Mouse (Mus musculus) ES-E14 (cell line): ENCODE measurements around the gene Chmp2b. TPM values are rescaled to one million over a fixed set of nuclear protein-coding genes. Genes with fewer than 3 reads are reported as not detected.

Experiments used
- DNase-seq: peaks from one replicate; pipeline ENCODE4 v3.0.0-alpha.2; 2013; ENCODE audit warnings: low read depth, low spot score
- H3K27ac ChIP-seq: 2 replicates; pipeline ENCODE4 v1.5.1; 2012; ENCODE audit warnings: low read depth, mild to moderate bottlenecking, low read length, moderate library complexity, mixed read lengths; ENCODE audit not compliant: poor library complexity, insufficient read depth, severe bottlenecking
- H3K36me3 ChIP-seq: 2 replicates; pipeline ENCODE4 v1.6.1; 2012; ENCODE audit warnings: mild to moderate bottlenecking, low read length, moderate library complexity, mixed read lengths; ENCODE audit not compliant: control insufficient read depth, poor library complexity, insufficient read depth, severe bottlenecking
- H3K4me1 ChIP-seq, 2 experiments: fragments of 150-350 bp in 1 of 2; sonication (generic) in 1 of 2; 2 replicates each; pipeline ENCODE4 v1.6.1; 2012; ENCODE audit warnings: low read length in 2 of 2, mild to moderate bottlenecking in 1 of 2, mixed read lengths in 1 of 2; ENCODE audit not compliant: control insufficient read depth in 2 of 2, insufficient read depth in 2 of 2, poor library complexity in 1 of 2
- H3K4me3 ChIP-seq, 2 experiments: fragments of 150-350 bp in 1 of 2; sonication (generic) in 1 of 2; 2 replicates each; pipeline ENCODE4 v1.5.1; 2012; ENCODE audit warnings: low read length in 2 of 2, low read depth in 1 of 2, mild to moderate bottlenecking in 1 of 2, mixed read lengths in 1 of 2; ENCODE audit not compliant: insufficient read depth in 1 of 2, poor library complexity in 1 of 2, severe bottlenecking in 1 of 2
- H3K9ac ChIP-seq: 2 replicates; pipeline ENCODE4 v1.6.1; 2012; ENCODE audit warnings: low read depth, mild to moderate bottlenecking, low read length, mixed read lengths; ENCODE audit not compliant: poor library complexity, insufficient read depth, severe bottlenecking
- H3K9me3 ChIP-seq: fragments of 150-350 bp; sonication (generic); 2 replicates; pipeline ENCODE4 v1.6.1; 2012; ENCODE audit warnings: low read depth, mild to moderate bottlenecking, low read length; ENCODE audit not compliant: control insufficient read depth, insufficient read depth
- CHD2 ChIP-seq: IDR thresholded peaks from 2 replicates; pipeline ENCODE4 v1.6.1; 2014; ENCODE audit warnings: mild to moderate bottlenecking, low read depth, low read length, inconsistent platforms
- HCFC1 ChIP-seq: IDR thresholded peaks from 2 replicates; pipeline ENCODE4 v1.6.1; 2012; ENCODE audit warnings: low read length, inconsistent platforms, borderline replicate concordance; ENCODE audit not compliant: insufficient read depth
- MAFK ChIP-seq: IDR thresholded peaks from 2 replicates; pipeline ENCODE4 v1.6.1; 2014; ENCODE audit warnings: mild to moderate bottlenecking, low read depth, low read length, inconsistent platforms; ENCODE audit not compliant: insufficient read depth
- ZC3H11A ChIP-seq: IDR thresholded peaks from 2 replicates; pipeline ENCODE4 v1.6.1; 2012; ENCODE audit warnings: low read depth, mild to moderate bottlenecking, inconsistent platforms, low read length, borderline replicate concordance
- ZNF384 ChIP-seq: IDR thresholded peaks from 2 replicates; pipeline ENCODE4 v1.6.1; 2012; ENCODE audit warnings: low read depth, low read length, inconsistent platforms
- in situ Hi-C, 2 experiments: fragments of 600-800 bp; cut with MboI; formaldehyde crosslinking; loops; one replicate each; pipeline ENCODE4 v1.15.1; 2025; ENCODE audit warnings: low sequenced_read_pairs in 2 of 2, inconsistent platforms in 1 of 2; ENCODE audit not compliant: unreplicated experiment in 2 of 2
- total RNA-seq: library from RNA; depleted of rRNA; stranded (reverse); fragments of 300-350 nt; gene quantifications from 2 replicates; pipeline ENCODE4 v1.2.3, GENCODE M21; 2012; rRNA removed

Gene Chmp2b
- total RNA-seq = 7.0 and 14.5 TPM in 2 replicates

DNA sequence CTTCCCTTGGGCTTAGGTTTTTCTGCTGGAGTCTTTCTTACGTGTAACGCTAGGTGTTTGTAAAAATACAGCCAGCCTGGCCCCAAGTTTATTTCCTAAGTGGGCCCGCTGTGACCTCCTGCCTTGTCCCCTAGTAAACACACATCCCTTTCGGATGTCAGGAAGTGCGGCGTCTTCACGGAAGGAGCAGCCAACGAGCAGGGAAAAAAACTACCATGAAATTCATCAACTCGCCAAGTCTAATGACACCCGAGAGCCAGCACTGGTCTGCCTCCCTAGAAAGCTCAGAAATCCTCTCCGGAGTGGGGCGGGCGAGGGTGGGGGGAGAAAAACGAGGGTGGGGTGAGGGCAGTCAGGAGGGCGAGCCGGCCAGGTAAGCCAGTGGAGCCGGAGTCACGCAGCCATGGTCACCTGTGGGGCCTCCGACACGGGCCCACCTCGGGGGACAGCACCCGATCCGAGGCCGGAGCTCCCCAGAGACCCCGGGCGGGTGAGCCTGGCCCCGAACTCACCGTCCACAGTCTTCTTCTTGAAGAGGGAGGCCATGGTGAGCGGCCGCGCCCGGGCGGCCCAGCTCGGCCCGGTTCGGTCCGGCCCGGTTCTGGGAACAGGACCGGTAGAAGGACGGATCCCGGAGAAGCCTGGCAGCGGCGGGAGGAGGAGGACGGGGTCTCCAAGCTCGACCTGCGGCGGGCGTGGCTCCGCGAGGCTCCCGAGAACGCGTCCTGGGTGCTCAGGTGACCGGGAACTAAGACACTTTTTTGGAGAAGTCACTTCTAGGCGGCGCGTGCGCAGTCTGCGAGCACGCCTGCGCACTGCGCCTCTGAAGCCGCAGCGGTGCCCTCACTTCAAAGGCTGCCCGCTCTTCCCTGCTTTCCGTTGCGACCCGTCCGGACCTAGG is at the start of gene Chmp2b:
Gene Chmp2b, minus strand, starts transcription at position 764 of the 901 bp plus-strand sequence.
- DNase-seq = peak; percentile 73
- no peak within 1 kb of the TSS for H3K27ac ChIP-seq
- H3K4me1 ChIP-seq = no peaks in the 10 kb centered on the region
- in situ Hi-C loops = no loop called here
- H3K9me3 ChIP-seq = no peaks in the 10 kb centered on the region
- H3K4me3 ChIP-seq = peak within 1 kb of the TSS; percentile 90 to 91
- H3K36me3 ChIP-seq = no peaks in the 10 kb centered on the region
- H3K9ac ChIP-seq = peak within 1 kb of the TSS; percentile 87
- TF ChIP-seq ZNF384 (no peak), HCFC1 (peak; percentile 85)

DNA sequence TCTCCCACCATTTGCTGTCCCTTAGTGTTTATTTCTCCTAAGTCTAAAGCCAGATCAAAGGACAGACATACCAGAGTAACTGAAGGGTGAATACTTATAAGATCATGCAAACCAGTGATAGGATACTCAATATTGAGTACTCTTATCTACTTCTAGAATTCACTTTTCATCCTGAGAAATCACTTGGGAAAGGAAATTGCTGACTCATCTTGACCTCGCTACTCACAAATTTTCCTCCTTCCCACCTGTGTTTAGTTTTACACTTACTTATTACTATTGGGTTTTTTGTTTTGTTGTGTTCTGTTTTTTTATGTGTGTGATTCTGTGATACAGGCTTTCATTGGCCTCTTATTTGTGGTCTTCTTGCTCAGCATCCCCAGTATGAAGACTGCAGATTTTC is 49.2 kb upstream of the Chmp2b start:
- TF ChIP-seq HCFC1 = no peak
- no peak for TF ChIP-seq ZC3H11A
- peak; percentile 68 for TF ChIP-seq MAFK
- TF ChIP-seq CHD2 = no peak
- Histone ChIP-seq H3K36me3 (no peaks in the 10 kb centered on the region), H3K4me3 (no peak overlapping the region), H3K4me1 (no peaks in the 10 kb centered on the region), H3K9ac (no peak overlapping the region), H3K27ac (no peak overlapping the region), H3K9me3 (no peaks in the 10 kb centered on the region)
- in situ Hi-C loops = no loop called here
- DNase-seq = no peak

DNA sequence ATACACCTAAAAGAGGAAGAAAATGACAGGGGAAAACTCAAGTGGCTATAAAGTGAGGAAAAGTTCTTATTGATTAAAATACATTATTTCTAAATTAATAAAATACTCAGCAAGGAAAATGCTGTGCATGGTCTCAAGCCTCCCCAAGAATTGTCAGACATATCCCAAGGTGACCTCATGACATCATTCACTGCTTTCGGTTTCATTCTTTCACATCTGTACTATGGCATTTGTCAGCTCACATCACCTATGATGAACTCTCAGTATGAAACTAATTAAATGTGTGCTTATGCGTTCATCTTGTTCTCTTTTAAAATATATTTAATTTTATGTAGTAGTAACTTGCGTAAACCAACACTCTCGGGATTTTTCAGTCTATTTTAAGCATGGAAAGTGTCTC is 38.3 kb upstream of the Chmp2b start:
- no peak for TF ChIP-seq CHD2
- TF ChIP-seq HCFC1 = no peak
- TF ChIP-seq ZC3H11A = no peak
- no peaks in the 10 kb centered on the region for H3K4me1 ChIP-seq
- no peak overlapping the region for H3K27ac ChIP-seq
- H3K9ac ChIP-seq = no peak overlapping the region
- in situ Hi-C loops = no loop called here
- H3K9me3 ChIP-seq = no peaks in the 10 kb centered on the region
- H3K36me3 ChIP-seq = no peaks in the 10 kb centered on the region
- no peak overlapping the region for H3K4me3 ChIP-seq
- DNase-seq = no peak

DNA sequence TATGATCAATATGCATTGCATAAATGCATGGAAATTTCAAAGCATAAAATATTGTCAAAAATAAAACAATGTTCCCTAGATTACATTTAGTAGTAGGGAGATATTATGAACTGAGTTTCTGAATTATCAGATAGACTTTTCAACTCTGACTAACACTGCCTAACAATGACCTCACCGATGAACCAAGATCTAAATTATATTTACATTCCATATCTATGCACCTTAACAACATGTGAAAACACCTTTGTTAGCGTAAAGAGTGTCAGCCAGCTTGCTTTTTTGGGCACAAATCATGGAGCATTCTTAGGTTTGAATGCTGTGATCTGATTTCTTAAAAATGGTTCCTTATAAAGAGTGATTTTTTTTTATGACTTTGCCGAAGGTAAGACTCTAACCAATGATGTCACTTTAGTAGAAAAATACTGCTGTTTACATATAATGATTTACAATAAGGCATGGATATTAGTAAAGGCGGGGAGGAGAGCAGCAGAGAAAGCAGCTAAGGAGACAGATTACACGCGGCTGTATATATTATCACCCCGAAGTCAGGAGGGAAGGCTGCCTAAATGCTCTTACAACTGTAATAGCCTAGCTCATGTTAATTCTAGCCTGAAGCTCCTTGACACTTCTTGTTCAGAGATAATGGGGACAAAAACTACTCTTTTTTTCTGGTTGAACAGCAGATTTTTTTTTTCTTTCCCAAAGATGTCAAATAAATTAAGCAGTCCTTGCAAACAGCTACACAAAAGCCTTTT is 23.8 kb upstream of the Chmp2b start:
- Histone ChIP-seq H3K9ac (no peak overlapping the region), H3K27ac (no peak overlapping the region), H3K36me3 (no peaks in the 10 kb centered on the region), H3K4me1 (no peaks in the 10 kb centered on the region), H3K4me3 (no peak overlapping the region), H3K9me3 (no peaks in the 10 kb centered on the region)
- TF ChIP-seq ZNF384 = no peak
- TF ChIP-seq HCFC1 = no peak
- no peak for TF ChIP-seq MAFK
- TF ChIP-seq CHD2 = no peak
- no peak for TF ChIP-seq ZC3H11A
- no peak for DNase-seq
- in situ Hi-C loops = no loop called here
